8 mouse cellular contexts compared by ENCODE assay signal in genomic region chr3:126771541-126771940, GRCm38 (mm10).
DNase-seq lines count a peak whose midpoint lies in the region; ATAC-seq and TF ChIP-seq lines count a peak whose summit lies in the region.

No protein-coding gene starts in this region.

- no peaks in the 10 kb centered on the region for H3K4me1 ChIP-seq in embryonic facial prominence, embryonic 14.5 days (ENCODE audit: control insufficient read depth, insufficient read depth, low read length)
- H3K4me1 ChIP-seq in kidney, embryonic 14.5 days (ENCODE audit: control insufficient read depth, insufficient read depth, low read length): no peaks in the 10 kb centered on the region
- no peaks in the 10 kb centered on the region for H3K4me1 ChIP-seq in limb, embryonic 14.5 days (ENCODE audit: control insufficient read depth, insufficient read depth, low read length)

- no peak overlapping the region for H3K9ac ChIP-seq in embryonic facial prominence, embryonic 14.5 days (ENCODE audit: low read depth, low read length)
- no peak overlapping the region for H3K9ac ChIP-seq in kidney, embryonic 14.5 days (ENCODE audit: low read depth, low read length)
- no peak overlapping the region for H3K9ac ChIP-seq in limb, embryonic 14.5 days (ENCODE audit: low read depth, low read length, severe bottlenecking)

- H3K4me2 ChIP-seq in embryonic facial prominence, embryonic 14.5 days (ENCODE audit: low read depth, low read length): no peak overlapping the region
- H3K4me2 ChIP-seq in kidney, embryonic 14.5 days (replicated peaks; ENCODE audit: low read depth, low read length): no peak overlapping the region
- no peak overlapping the region for H3K4me2 ChIP-seq in limb, embryonic 14.5 days (replicated peaks; ENCODE audit: low read depth, low read length, severe bottlenecking)

- no peaks in the 10 kb centered on the region for H3K27me3 ChIP-seq in embryonic facial prominence, embryonic 14.5 days (replicated peaks; ENCODE audit: control insufficient read depth, insufficient read depth, low read length)
- no peaks in the 10 kb centered on the region for H3K27me3 ChIP-seq in kidney, embryonic 14.5 days (ENCODE audit: control insufficient read depth, insufficient read depth, low read length)
- H3K27me3 ChIP-seq in limb, embryonic 14.5 days (ENCODE audit: control insufficient read depth, insufficient read depth, low read length): no peaks in the 10 kb centered on the region

- 21% methylated on average over 6 of the region's 6 CpGs for WGBS in embryonic facial prominence, embryonic 14.5 days
- 21% methylated on average over 6 of the region's 6 CpGs for WGBS in kidney, embryonic 14.5 days
- 25% methylated on average over 6 of the region's 6 CpGs for WGBS in limb, embryonic 14.5 days

- H3K9me3 ChIP-seq in embryonic facial prominence, embryonic 14.5 days (ENCODE audit: control insufficient read depth, low read length): no peaks in the 10 kb centered on the region
- H3K9me3 ChIP-seq in kidney, embryonic 14.5 days (ENCODE audit: control insufficient read depth, low read length): no peaks in the 10 kb centered on the region
- no peaks in the 10 kb centered on the region for H3K9me3 ChIP-seq in limb, embryonic 14.5 days (ENCODE audit: control insufficient read depth, low read length)

- no peak overlapping the region for H3K27ac ChIP-seq in embryonic facial prominence, embryonic 14.5 days (replicated peaks; ENCODE audit: low read depth, low read length)
- H3K27ac ChIP-seq in kidney, embryonic 14.5 days (ENCODE audit: low read depth, low read length): no peak overlapping the region
- no peak overlapping the region for H3K27ac ChIP-seq in limb, embryonic 14.5 days (replicated peaks; ENCODE audit: low read depth, low read length)

- peak; percentile 94 for ATAC-seq in embryonic facial prominence, embryonic 14.5 days (ENCODE audit: low read depth)
- ATAC-seq in kidney, embryonic 14.5 days (ENCODE audit: low FRiP score, low TSS enrichment): peak; percentile 97
- ATAC-seq in limb, embryonic 14.5 days (ENCODE audit: low FRiP score, low read depth): no peak

- no peak for TF ChIP-seq POLR2A in limb, embryonic 14.5 days (IDR thresholded peaks at IDR 0.05; ENCODE audit: borderline replicate concordance, extremely low read depth, insufficient read depth, insufficient read length)

- H3K36me3 ChIP-seq in embryonic facial prominence, embryonic 14.5 days (ENCODE audit: control insufficient read depth, insufficient read depth, low read length): no peaks in the 10 kb centered on the region
- H3K36me3 ChIP-seq in kidney, embryonic 14.5 days (ENCODE audit: control insufficient read depth, insufficient read depth, low read length): no peaks in the 10 kb centered on the region
- H3K36me3 ChIP-seq in limb, embryonic 14.5 days (ENCODE audit: control insufficient read depth, insufficient read depth, low read length): no peaks in the 10 kb centered on the region

- DNase-seq in 416B (ENCODE audit: low read depth): peak; percentile 32
- peak; percentile 30 to 60 for DNase-seq in adrenal gland, postnatal 4 days (ENCODE audit: low spot score in 2 of 2)
- peak; percentile 77 for DNase-seq in embryonic facial prominence, embryonic 14.5 days (ENCODE audit: low spot score)
- peak; percentile 70 to 79 for DNase-seq in heart, adult 9 months (ENCODE audit: low spot score in 2 of 2)
- DNase-seq in limb, embryonic 14.5 days (ENCODE audit: low spot score): peak; percentile 70
- peak; percentile 6 to 36 for DNase-seq in monocyte, adult 2 months (ENCODE audit: low read depth in 1 of 2, low spot score in 2 of 2)
- DNase-seq in spleen, postnatal 36 days (ENCODE audit: low spot score in 2 of 2): peak; percentile 75 to 80

- H3K4me3 ChIP-seq in embryonic facial prominence, embryonic 14.5 days (ENCODE audit: low read depth, low read length): no peak overlapping the region
- no peak overlapping the region for H3K4me3 ChIP-seq in kidney, embryonic 14.5 days (ENCODE audit: low read length)
- no peak overlapping the region for H3K4me3 ChIP-seq in limb, embryonic 14.5 days (replicated peaks; ENCODE audit: low read length)

Comparison
In these comparisons a context has a peak if more than half of its experiments do, and no peak if none do; other contexts are left out.
1. DNase-seq: peak in every context shown above with its lines; median percentile 78 in spleen, postnatal 36 days; 77 in embryonic facial prominence, embryonic 14.5 days; 74 in heart, adult 9 months; 70 in limb, embryonic 14.5 days; 45 in adrenal gland, postnatal 4 days; 32 in 416B; 21 in monocyte, adult 2 months.